Comparison of ENCODE assay signal across 11 mouse cellular contexts in genomic region chr4:131429356-131429755, GRCm38 (mm10).
DNase-seq lines count a peak whose midpoint lies in the region; ATAC-seq and TF ChIP-seq lines count a peak whose summit lies in the region.
"Had no signal": no experiment of that assay in that cellular context is flagged by ENCODE, and none has a peak within 500 bp of the region (broad histone marks: within the 10 kb centered on the region; RNA-seq: fewer than 3 reads in every experiment).

No protein-coding gene starts in this region.

- ATAC-seq in kidney, embryonic 14.5 days (ENCODE audit: low FRiP score, low TSS enrichment): 0 out of 2 replicates have a peak, but pooled peaks have one; percentile 29
- no peak for ATAC-seq in forebrain, embryonic 12.5 days (ENCODE audit: low FRiP score)
- no peak for ATAC-seq in monocyte, adult 5-6 weeks (replicated peaks; ENCODE audit: insufficient number of reproducible peaks, low FRiP score, low TSS enrichment, poor library complexity, severe bottlenecking)

- H3K36me3 ChIP-seq in kidney, embryonic 14.5 days (ENCODE audit: control insufficient read depth, insufficient read depth, low read length): no peaks in the 10 kb centered on the region
- H3K36me3 ChIP-seq in forebrain, embryonic 12.5 days (replicated peaks): no peaks in the 10 kb centered on the region

- no peak overlapping the region for H3K4me3 ChIP-seq in kidney, embryonic 14.5 days (ENCODE audit: low read length)
- H3K4me3 ChIP-seq in forebrain, embryonic 12.5 days (replicated peaks): no peak overlapping the region

- H3K27ac ChIP-seq in kidney, embryonic 14.5 days (ENCODE audit: low read depth, low read length): no peak overlapping the region
- peak overlapping the region; percentile 5; the same call in 1 of the 2 replicates for H3K27ac ChIP-seq in forebrain, embryonic 12.5 days
- H3K27ac ChIP-seq: macrophage had no signal

- no peaks in the 10 kb centered on the region for H3K27me3 ChIP-seq in kidney, embryonic 14.5 days (ENCODE audit: control insufficient read depth, insufficient read depth, low read length)
- H3K27me3 ChIP-seq in forebrain, embryonic 12.5 days: no peaks in the 10 kb centered on the region

- H3K4me2 ChIP-seq in kidney, embryonic 14.5 days (replicated peaks; ENCODE audit: low read depth, low read length): no peak overlapping the region
- no peak overlapping the region for H3K4me2 ChIP-seq in forebrain, embryonic 12.5 days

- no peak for DNase-seq in kidney, adult 11 months
- DNase-seq in brain, embryonic 14.5 days (ENCODE audit: low read depth): peak; percentile 74
- peak; percentile 40 to 66 for DNase-seq in layer of hippocampus, adult 8-10 months (ENCODE audit: low spot score in 2 of 2)
- no peak for DNase-seq in lung, adult 18-20 months
- DNase-seq in testis, postnatal 10 days (ENCODE audit: low spot score): no peak
- DNase-seq: adrenal gland, postnatal 25 days; kidney, postnatal 36 days had no signal

- no peak for TF ChIP-seq POLR2A in brain, embryonic 14.5 days (IDR thresholded peaks at IDR 0.05; ENCODE audit: borderline replicate concordance, extremely low read depth, insufficient read depth, insufficient read length, poor library complexity, severe bottlenecking)

- no peak overlapping the region for H3K9ac ChIP-seq in kidney, embryonic 14.5 days (ENCODE audit: low read depth, low read length)
- H3K9ac ChIP-seq in forebrain, embryonic 12.5 days: no peak overlapping the region

- WGBS in kidney, embryonic 14.5 days: 39% methylated on average over 11 of the region's 11 CpGs
- WGBS in forebrain, embryonic 12.5 days: 64% methylated on average over 11 of the region's 11 CpGs

- no peaks in the 10 kb centered on the region for H3K9me3 ChIP-seq in kidney, embryonic 14.5 days (ENCODE audit: control insufficient read depth, low read length)
- no peaks in the 10 kb centered on the region for H3K9me3 ChIP-seq in forebrain, embryonic 12.5 days

- TF ChIP-seq CTCF in brain, embryonic 14.5 days (IDR thresholded peaks at IDR 0.05; ENCODE audit: borderline replicate concordance, extremely low read depth, insufficient read depth, insufficient read length): no peak

- no peaks in the 10 kb centered on the region for H3K4me1 ChIP-seq in kidney, embryonic 14.5 days (ENCODE audit: control insufficient read depth, insufficient read depth, low read length)
- H3K4me1 ChIP-seq in forebrain, embryonic 12.5 days: peaks cover 19% of the 10 kb centered on the region

Comparison
In these comparisons a context has a peak if more than half of its experiments do, and no peak if none do; other contexts are left out.
1. DNase-seq: peak in brain, embryonic 14.5 days (single experiment) and layer of hippocampus, adult 8-10 months (2 of 2); none in kidney, adult 11 months (single experiment), lung, adult 18-20 months (0 of 2) and testis, postnatal 10 days (single experiment).